Mouse (Mus musculus) CD8-positive naive resting alpha-beta T cell, adult 57 days (primary cell): ENCODE results near the gene Rasa3. TPM values are rescaled to one million over a fixed set of nuclear protein-coding genes. Genes with fewer than 3 reads are reported as not detected.

Experiments
- total RNA-seq: library from RNA; stranded (reverse); gene quantifications from one replicate; pipeline ENCODE4 v1.2.4, GENCODE M21; 2023

Rasa3 gene
- total RNA-seq: 323 TPM

GRCm38 (mm10) chr8:13677413-13677883 is at the start of gene Rasa3:
Gene Rasa3, minus strand, starts transcription at chr8:13677603.

DNA sequence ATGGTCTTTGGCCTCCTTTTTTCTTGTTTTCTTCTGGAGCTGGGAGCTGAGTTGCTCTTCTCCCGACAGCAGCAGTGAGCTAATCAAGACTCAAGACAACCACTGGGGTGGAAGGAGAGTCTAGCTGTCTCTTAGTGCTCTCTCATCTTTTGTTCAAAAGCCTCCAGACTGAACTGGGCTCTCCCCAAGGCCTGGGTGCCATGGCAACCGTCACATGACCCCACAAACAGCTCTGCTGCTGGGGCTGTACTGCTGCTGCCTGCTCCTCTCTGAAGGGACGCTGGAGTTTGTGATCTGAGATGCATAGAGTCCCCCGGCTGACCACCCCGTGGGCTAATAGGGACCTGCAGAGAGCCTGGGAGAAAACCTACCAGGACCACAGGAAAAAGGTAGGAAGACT is 28.3 kb upstream of the Rasa3 start, which contains the start of gene Cfap97d2:
Gene Cfap97d2, plus strand, starts transcription at position 222 of the 400 bp plus-strand sequence.

GRCm38 (mm10) chr8:13562118-13562517 is 115.3 kb downstream of the Rasa3 start, which contains the start of gene 1700029H14Rik:
Gene 1700029H14Rik, minus strand, starts transcription at chr8:13562461.

Other genes with a start within 250 kb of the Rasa3 start
- gene Tmem255b, start 242.4 kb downstream of the Rasa3 start, total RNA-seq: not detected
- 0.18 TPM for gene Gas6, start 183.1 kb downstream of the Rasa3 start, total RNA-seq
- gene 1700029H14Rik, start 115.1 kb downstream of the Rasa3 start, total RNA-seq: 5.3 TPM
- not detected for gene Cfap97d2, start 28.3 kb upstream of the Rasa3 start, total RNA-seq
- 40.2 TPM for gene Cdc16, start 80.1 kb upstream of the Rasa3 start, total RNA-seq
- 22.7 TPM for gene Upf3a, start 108.0 kb upstream of the Rasa3 start, total RNA-seq
- not detected for gene AF366264, start 160.8 kb upstream of the Rasa3 start, total RNA-seq
- gene Champ1, start 192.0 kb upstream of the Rasa3 start, total RNA-seq: 26.4 TPM
- gene Coprs, start 212.7 kb upstream of the Rasa3 start, total RNA-seq: not detected